Mouse (Mus musculus) MEL (cell line): Measurements from ENCODE around the gene Rdh8.

Experiments used
- EP300 ChIP-seq, 2 experiments: IDR thresholded peaks; 2 replicates each; pipeline ENCODE4 v1.6.1; 2011; ENCODE audit warnings: improper control_type of control experiment in 2 of 2, low read length in 2 of 2, low read depth in 1 of 2, mild to moderate bottlenecking in 1 of 2
- GABPA ChIP-seq: IDR thresholded peaks from 2 replicates; pipeline ENCODE4 v1.6.1; 2012; ENCODE audit warnings: low read depth, mild to moderate bottlenecking, inconsistent platforms, low read length, improper control_type of control experiment, moderate library complexity

DNA sequence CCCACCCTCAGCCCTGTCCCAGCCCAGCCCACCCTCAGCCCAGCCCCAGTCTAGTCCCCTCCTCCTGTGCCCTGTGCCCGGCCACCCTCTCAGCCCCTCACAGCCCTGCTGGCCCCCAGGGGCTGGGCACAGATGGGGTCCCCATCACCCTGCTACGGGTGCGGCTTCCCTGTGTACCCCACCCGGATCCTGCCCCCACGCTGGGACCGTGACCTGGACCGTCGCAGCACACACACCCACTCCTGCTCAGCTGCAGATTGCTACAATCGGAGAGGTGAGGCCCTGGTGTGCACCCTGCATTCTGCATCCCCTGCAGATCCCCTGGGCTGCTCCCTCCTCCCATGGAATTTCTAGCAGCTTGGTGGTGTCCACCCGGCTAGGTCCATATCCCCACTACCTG is 54.7 kb downstream of the Rdh8 start:
- TF ChIP-seq GABPA (no peak), EP300 (IDR thresholded peaks at IDR 0.05; ENCODE audit: low read depth in 1 of 2, low read length in 2 of 2) (no peak)
